Mouse (Mus musculus): ENCODE results near the gene Fto. TPM values are rescaled to one million over a fixed set of nuclear protein-coding genes. Genes with fewer than 3 reads are reported as not detected.

Fto gene
- polyA plus RNA-seq, 1 experiment from 2014 or later: 176 TPM

GRCm38 (mm10) chr8:91488086-91488783 lies 174.9 kb downstream of the Fto start:
- Histone ChIP-seq H3K27ac (no peak overlapping the region), H3K27me3 (replicated peaks) (0 out of 2 replicates have a peak, but pooled peaks cover 3% of the 10 kb centered on the region), H3K4me3 (no peak overlapping the region), H3K9me3 (no peaks in the 10 kb centered on the region), H3K36me3 (replicated peaks) (no peaks in the 10 kb centered on the region; the same call in 1 of the 2 replicates), H3K4me2 (no peak overlapping the region), H3K9ac (no peak overlapping the region), H3K4me1 (peaks cover 35% of the 10 kb centered on the region)
- no peak for ATAC-seq (replicated peaks)
- WGBS: 42% methylated on average over 13 of the region's 13 CpGs

- WGBS: 41% methylated on average over 10 of the region's 10 CpGs
- Histone ChIP-seq H3K36me3 (replicated peaks) (no peaks in the 10 kb centered on the region; the same call in 1 of the 2 replicates), H3K27me3 (replicated peaks) (0 out of 2 replicates have a peak, but pooled peaks cover 3% of the 10 kb centered on the region), H3K27ac (no peak overlapping the region), H3K9ac (no peak overlapping the region), H3K4me2 (0 out of 2 replicates have a peak overlapping the region, but pooled peaks have one; percentile 1), H3K4me3 (no peak overlapping the region), H3K4me1 (peaks cover 35% of the 10 kb centered on the region), H3K9me3 (no peaks in the 10 kb centered on the region)
- ATAC-seq (replicated peaks): no peak
Measured at GRCm38 (mm10) chr8:91488784-91489450, 175.6 kb downstream of the Fto start.

- no peaks in the 10 kb centered on the region for H3K9me3 ChIP-seq
- no peak overlapping the region for H3K4me3 ChIP-seq
- no peaks in the 10 kb centered on the region; the same call in 1 of the 2 replicates for H3K36me3 ChIP-seq (replicated peaks)
- no peak overlapping the region for H3K4me2 ChIP-seq
- WGBS: 43% methylated on average over 5 of the region's 5 CpGs
- 0 out of 2 replicates have a peak, but pooled peaks cover 6% of the 10 kb centered on the region for H3K27me3 ChIP-seq (replicated peaks)
- no peak overlapping the region for H3K27ac ChIP-seq
- H3K9ac ChIP-seq: no peak overlapping the region
- no peak for ATAC-seq (replicated peaks)
- H3K4me1 ChIP-seq: peaks cover 38% of the 10 kb centered on the region
Measured at GRCm38 (mm10) chr8:91490065-91490464, 176.7 kb downstream of the Fto start.

- Histone ChIP-seq H3K27ac (no peak overlapping the region), H3K9ac (no peak overlapping the region), H3K27me3 (replicated peaks) (0 out of 2 replicates have a peak, but pooled peaks cover 3% of the 10 kb centered on the region), H3K4me1 (peaks cover 48% of the 10 kb centered on the region), H3K9me3 (no peaks in the 10 kb centered on the region), H3K4me3 (no peak overlapping the region), H3K4me2 (no peak overlapping the region), H3K36me3 (replicated peaks) (no peaks in the 10 kb centered on the region)
- WGBS: 83% methylated on average over 8 of the region's 8 CpGs
- no peak for ATAC-seq (replicated peaks)
Measured at GRCm38 (mm10) chr8:91493373-91493772, 180.0 kb downstream of the Fto start.

GRCm38 (mm10) chr8:91494501-91495259 lies 181.4 kb downstream of the Fto start:
- Histone ChIP-seq H3K4me1 (peaks cover 35% of the 10 kb centered on the region), H3K4me3 (no peak overlapping the region), H3K27me3 (replicated peaks) (0 out of 2 replicates have a peak, but pooled peaks cover 3% of the 10 kb centered on the region), H3K27ac (no peak overlapping the region), H3K36me3 (replicated peaks) (no peaks in the 10 kb centered on the region), H3K4me2 (no peak overlapping the region), H3K9me3 (no peaks in the 10 kb centered on the region), H3K9ac (no peak overlapping the region)
- 0 out of 2 replicates have a peak, but pooled peaks have one; percentile 33 for ATAC-seq (replicated peaks)
- WGBS: 55% methylated on average over 10 of the region's 10 CpGs

- Histone ChIP-seq H3K4me1 (peaks cover 30% of the 10 kb centered on the region), H3K9ac (no peak overlapping the region), H3K36me3 (replicated peaks) (no peaks in the 10 kb centered on the region), H3K4me3 (no peak overlapping the region), H3K9me3 (no peaks in the 10 kb centered on the region), H3K27me3 (replicated peaks) (peaks cover 5% of the 10 kb centered on the region; the same call in 1 of the 2 replicates), H3K27ac (no peak overlapping the region), H3K4me2 (no peak overlapping the region)
- 0 out of 2 replicates have a peak, but pooled peaks have one; percentile 37 for ATAC-seq (replicated peaks)
- WGBS: 59% methylated on average over 2 of the region's 2 CpGs
Measured at GRCm38 (mm10) chr8:91495260-91495601, 181.9 kb downstream of the Fto start.

- Histone ChIP-seq H3K27ac (peak overlapping the region; percentile 60; the same call in 1 of the 2 replicates), H3K4me2 (no peak overlapping the region), H3K27me3 (replicated peaks) (peaks cover 6% of the 10 kb centered on the region; the same call in 1 of the 2 replicates), H3K36me3 (replicated peaks) (no peaks in the 10 kb centered on the region), H3K9ac (no peak overlapping the region), H3K9me3 (no peaks in the 10 kb centered on the region), H3K4me3 (no peak overlapping the region), H3K4me1 (peaks cover 30% of the 10 kb centered on the region)
- ATAC-seq (replicated peaks): no peak
Measured at GRCm38 (mm10) chr8:91496000-91496399, 182.7 kb downstream of the Fto start.

- no peak overlapping the region for H3K9ac ChIP-seq
- H3K4me2 ChIP-seq: no peak overlapping the region
- 54% methylated on average over 7 of the region's 7 CpGs for WGBS
- no peak for ATAC-seq (replicated peaks)
- no peak overlapping the region for H3K27ac ChIP-seq
- peaks cover 21% of the 10 kb centered on the region for H3K4me1 ChIP-seq
- no peak overlapping the region for H3K4me3 ChIP-seq
- no peaks in the 10 kb centered on the region for H3K36me3 ChIP-seq (replicated peaks)
- peaks cover 6% of the 10 kb centered on the region; the same call in 1 of the 2 replicates for H3K27me3 ChIP-seq (replicated peaks)
- no peaks in the 10 kb centered on the region for H3K9me3 ChIP-seq
Measured at GRCm38 (mm10) chr8:91496936-91497335, 183.6 kb downstream of the Fto start.

GRCm38 (mm10) chr8:91498611-91499010 lies 185.3 kb downstream of the Fto start:
- Histone ChIP-seq H3K4me3 (no peak overlapping the region), H3K27me3 (replicated peaks) (peaks cover 6% of the 10 kb centered on the region; the same call in 1 of the 2 replicates), H3K4me1 (peaks cover 29% of the 10 kb centered on the region), H3K9me3 (no peaks in the 10 kb centered on the region), H3K36me3 (replicated peaks) (no peaks in the 10 kb centered on the region), H3K4me2 (no peak overlapping the region), H3K9ac (no peak overlapping the region), H3K27ac (no peak overlapping the region)
- WGBS: 84% methylated on average over 9 of the region's 9 CpGs
- ATAC-seq (replicated peaks): no peak

- 76% methylated on average over 2 of the region's 2 CpGs for WGBS
- Histone ChIP-seq H3K27me3 (replicated peaks) (peaks cover 5% of the 10 kb centered on the region; the same call in 1 of the 2 replicates), H3K27ac (no peak overlapping the region), H3K9me3 (no peaks in the 10 kb centered on the region), H3K4me1 (peaks cover 29% of the 10 kb centered on the region), H3K4me2 (no peak overlapping the region), H3K36me3 (replicated peaks) (no peaks in the 10 kb centered on the region), H3K9ac (no peak overlapping the region), H3K4me3 (no peak overlapping the region)
- no peak for ATAC-seq (replicated peaks)
Measured at GRCm38 (mm10) chr8:91499303-91499702, 186.0 kb downstream of the Fto start.

- no peaks in the 10 kb centered on the region for H3K36me3 ChIP-seq (replicated peaks)
- WGBS: 69% methylated on average over 11 of the region's 11 CpGs
- H3K9me3 ChIP-seq: no peaks in the 10 kb centered on the region
- no peak overlapping the region for H3K27ac ChIP-seq
- H3K27me3 ChIP-seq (replicated peaks): peaks cover 3% of the 10 kb centered on the region; the same call in 1 of the 2 replicates
- H3K4me1 ChIP-seq: peaks cover 11% of the 10 kb centered on the region
- H3K9ac ChIP-seq: no peak overlapping the region
- no peak overlapping the region for H3K4me3 ChIP-seq
- H3K4me2 ChIP-seq: no peak overlapping the region
- ATAC-seq (replicated peaks): no peak
Measured at GRCm38 (mm10) chr8:91501960-91502600, 188.8 kb downstream of the Fto start.

Measured in midbrain, embryonic 15.5 days (tissue).